Mouse (Mus musculus) stomach, embryonic 14.5 days (tissue): ENCODE measurements around the gene Tlk1. TPM values are rescaled to one million over a fixed set of nuclear protein-coding genes. Genes with fewer than 3 reads are reported as not detected.

Experiments used
- ATAC-seq: fragments of 200-750 bp; cut with Nextera tagmentation; 2 replicates; pipeline ENCODE4 v1.8.0; 2017; ENCODE audit warnings: low read depth, moderate TSS enrichment; ENCODE audit not compliant: insufficient number of reproducible peaks, insufficient read depth, low FRiP score
- H3K27ac ChIP-seq: fragments of 300-500 bp; sonication (generic); 2 replicates; pipeline ENCODE4 v1.5.1; 2014; ENCODE audit warnings: mild to moderate bottlenecking, low read length, moderate library complexity, mixed read lengths
- H3K27me3 ChIP-seq: fragments of 300-500 bp; sonication (generic); 2 replicates; pipeline ENCODE4 v1.6.1; 2014; ENCODE audit warnings: low read length, control low read depth, mixed read lengths; ENCODE audit not compliant: control insufficient read depth, insufficient read depth
- H3K36me3 ChIP-seq: fragments of 300-500 bp; sonication (generic); 2 replicates; pipeline ENCODE4 v1.6.1; 2014; ENCODE audit warnings: mild to moderate bottlenecking, control low read depth, low read length, moderate library complexity, mixed read lengths; ENCODE audit not compliant: control insufficient read depth, insufficient read depth
- H3K4me1 ChIP-seq: fragments of 300-500 bp; sonication (generic); 2 replicates; pipeline ENCODE4 v1.6.1; 2014; ENCODE audit warnings: low read length, control low read depth, mixed read lengths; ENCODE audit not compliant: control insufficient read depth, insufficient read depth
- H3K4me2 ChIP-seq: fragments of 300-500 bp; sonication (generic); replicated peaks from 2 replicates; pipeline ENCODE4 v1.6.1; 2014; ENCODE audit warnings: low read depth, low read length, control low read depth
- H3K4me3 ChIP-seq: fragments of 300-500 bp; sonication (generic); 2 replicates; pipeline ENCODE4 v1.5.1; 2014; ENCODE audit warnings: low read depth, low read length, control low read depth
- H3K9ac ChIP-seq: fragments of 300-500 bp; sonication (generic); replicated peaks from 2 replicates; pipeline ENCODE4 v1.6.1; 2014; ENCODE audit warnings: low read depth, mild to moderate bottlenecking, control low read depth, low read length, moderate library complexity, mixed read lengths
- H3K9me3 ChIP-seq: fragments of 300-500 bp; sonication (generic); 2 replicates; pipeline ENCODE4 v1.6.1; 2016; ENCODE audit warnings: low read depth, low read length, control low read depth; ENCODE audit not compliant: control insufficient read depth
- WGBS: fragments of 180-500 bp; shearing (Covaris S2); extraction: QIAGEN DNeasy Blood & Tissue Kit; methylation state at CpG from one replicate; pipeline ENCODE4 v1.1.7; 2014; 5-methylcytosine and 5-hydroxymethylcytosine counted together
- polyA plus RNA-seq: library from polyadenylated mRNA; unstranded; fragments of >200 nt; fragmentation: Nextera tagmentation; extraction: Ambion mirVana; gene quantifications from 2 replicates; pipeline ENCODE4 v1.2.1, GENCODE M21; 2014

Gene Tlk1
- polyA plus RNA-seq, 1 experiment from 2014 or later, result 42.0 TPM

GRCm38 (mm10) chr2:70690195-70690594 is 135.3 kb downstream of the Tlk1 start:
- H3K9ac ChIP-seq, result no peak overlapping the region
- H3K27me3 ChIP-seq, result no peaks in the 10 kb centered on the region
- no peak overlapping the region for H3K4me3 ChIP-seq
- 73% methylated on average over 11 of the region's 11 CpGs for WGBS
- H3K36me3 ChIP-seq, result peaks cover 62% of the 10 kb centered on the region
- no peaks in the 10 kb centered on the region for H3K9me3 ChIP-seq
- no peak overlapping the region for H3K4me2 ChIP-seq
- ATAC-seq, result no peak; the same call in 1 of the 2 replicates
- no peak overlapping the region for H3K27ac ChIP-seq
- no peaks in the 10 kb centered on the region for H3K4me1 ChIP-seq

GRCm38 (mm10) chr2:70688454-70689078 is 137.0 kb downstream of the Tlk1 start:
- no peak for ATAC-seq
- Histone ChIP-seq H3K4me1 (no peaks in the 10 kb centered on the region), H3K27me3 (no peaks in the 10 kb centered on the region), H3K36me3 (peaks cover 76% of the 10 kb centered on the region), H3K9me3 (no peaks in the 10 kb centered on the region), H3K9ac (no peak overlapping the region), H3K4me3 (no peak overlapping the region), H3K27ac (no peak overlapping the region), H3K4me2 (no peak overlapping the region)
- 93% methylated on average over 21 of the region's 21 CpGs for WGBS

- H3K27ac ChIP-seq, result no peak overlapping the region
Measured at GRCm38 (mm10) chr2:70682324-70682723, 143.2 kb downstream of the Tlk1 start.

GRCm38 (mm10) chr2:70673445-70674126 is 151.9 kb downstream of the Tlk1 start:
- no peak for ATAC-seq
- H3K4me1 ChIP-seq, result 0 out of 2 replicates have a peak, but pooled peaks cover 5% of the 10 kb centered on the region
- 83% methylated on average over 7 of the region's 7 CpGs for WGBS
- H3K27ac ChIP-seq, result no peak overlapping the region
- peaks cover 7% of the 10 kb centered on the region; the same call in 1 of the 2 replicates for H3K36me3 ChIP-seq
- H3K27me3 ChIP-seq, result no peaks in the 10 kb centered on the region
- no peak overlapping the region for H3K4me2 ChIP-seq
- H3K9me3 ChIP-seq, result no peaks in the 10 kb centered on the region
- H3K9ac ChIP-seq, result no peak overlapping the region
- no peak overlapping the region for H3K4me3 ChIP-seq

More at GRCm38 (mm10) chr2:70682324-70682723, 143.2 kb downstream of the Tlk1 start:
- no peaks in the 10 kb centered on the region for H3K9me3 ChIP-seq
- H3K4me3 ChIP-seq, result no peak overlapping the region
- no peak overlapping the region for H3K9ac ChIP-seq
- H3K4me1 ChIP-seq, result no peaks in the 10 kb centered on the region
- H3K27me3 ChIP-seq, result no peaks in the 10 kb centered on the region
- no peak for ATAC-seq
- no peak overlapping the region for H3K4me2 ChIP-seq
- peaks cover 83% of the 10 kb centered on the region for H3K36me3 ChIP-seq
- WGBS, result 63% methylated on average over 2 of the region's 2 CpGs

- H3K4me1 ChIP-seq, result 0 out of 2 replicates have a peak, but pooled peaks cover 5% of the 10 kb centered on the region
- H3K27me3 ChIP-seq, result no peaks in the 10 kb centered on the region
- no peak for ATAC-seq
- 81% methylated on average over 2 of the region's 2 CpGs for WGBS
- H3K9me3 ChIP-seq, result no peaks in the 10 kb centered on the region
- no peak overlapping the region for H3K27ac ChIP-seq
- H3K4me2 ChIP-seq, result no peak overlapping the region
- H3K36me3 ChIP-seq, result no peaks in the 10 kb centered on the region
- no peak overlapping the region for H3K9ac ChIP-seq
- H3K4me3 ChIP-seq, result no peak overlapping the region
Measured at GRCm38 (mm10) chr2:70672476-70672875, 153.1 kb downstream of the Tlk1 start.

GRCm38 (mm10) chr2:70669896-70670295 is 155.6 kb downstream of the Tlk1 start:
- Histone ChIP-seq H3K4me3 (no peak overlapping the region), H3K27me3 (no peaks in the 10 kb centered on the region), H3K9ac (no peak overlapping the region), H3K4me1 (0 out of 2 replicates have a peak, but pooled peaks cover 5% of the 10 kb centered on the region), H3K9me3 (no peaks in the 10 kb centered on the region), H3K4me2 (no peak overlapping the region), H3K36me3 (no peaks in the 10 kb centered on the region), H3K27ac (no peak overlapping the region)
- WGBS, result 56% methylated on average over 2 of the region's 2 CpGs
- no peak for ATAC-seq

- Histone ChIP-seq H3K27ac (no peak overlapping the region), H3K27me3 (no peaks in the 10 kb centered on the region), H3K4me1 (0 out of 2 replicates have a peak, but pooled peaks cover 5% of the 10 kb centered on the region), H3K9ac (no peak overlapping the region), H3K9me3 (no peaks in the 10 kb centered on the region), H3K4me2 (no peak overlapping the region), H3K36me3 (no peaks in the 10 kb centered on the region), H3K4me3 (no peak overlapping the region)
- no peak for ATAC-seq
- WGBS, result 77% methylated on average over 2 of the region's 2 CpGs
Measured at GRCm38 (mm10) chr2:70669241-70669640, 156.3 kb downstream of the Tlk1 start.

GRCm38 (mm10) chr2:70667016-70667415 is 158.5 kb downstream of the Tlk1 start:
- H3K4me1 ChIP-seq, result peaks cover 20% of the 10 kb centered on the region
- H3K4me3 ChIP-seq, result no peak overlapping the region
- no peaks in the 10 kb centered on the region for H3K9me3 ChIP-seq
- 81% methylated on average over 7 of the region's 7 CpGs for WGBS
- H3K36me3 ChIP-seq, result no peaks in the 10 kb centered on the region
- no peak overlapping the region for H3K4me2 ChIP-seq
- H3K9ac ChIP-seq, result no peak overlapping the region
- no peak for ATAC-seq
- no peak overlapping the region for H3K27ac ChIP-seq
- H3K27me3 ChIP-seq, result no peaks in the 10 kb centered on the region
